Mouse (Mus musculus) retina, embryonic 14.5 days (tissue): ENCODE data around the gene Lca5l.

Experiments
- DNase-seq: peaks from one replicate; pipeline ENCODE4 v3.0.0-alpha.2; 2015; ENCODE audit warnings: low spot score

The Lca5l gene

DNA sequence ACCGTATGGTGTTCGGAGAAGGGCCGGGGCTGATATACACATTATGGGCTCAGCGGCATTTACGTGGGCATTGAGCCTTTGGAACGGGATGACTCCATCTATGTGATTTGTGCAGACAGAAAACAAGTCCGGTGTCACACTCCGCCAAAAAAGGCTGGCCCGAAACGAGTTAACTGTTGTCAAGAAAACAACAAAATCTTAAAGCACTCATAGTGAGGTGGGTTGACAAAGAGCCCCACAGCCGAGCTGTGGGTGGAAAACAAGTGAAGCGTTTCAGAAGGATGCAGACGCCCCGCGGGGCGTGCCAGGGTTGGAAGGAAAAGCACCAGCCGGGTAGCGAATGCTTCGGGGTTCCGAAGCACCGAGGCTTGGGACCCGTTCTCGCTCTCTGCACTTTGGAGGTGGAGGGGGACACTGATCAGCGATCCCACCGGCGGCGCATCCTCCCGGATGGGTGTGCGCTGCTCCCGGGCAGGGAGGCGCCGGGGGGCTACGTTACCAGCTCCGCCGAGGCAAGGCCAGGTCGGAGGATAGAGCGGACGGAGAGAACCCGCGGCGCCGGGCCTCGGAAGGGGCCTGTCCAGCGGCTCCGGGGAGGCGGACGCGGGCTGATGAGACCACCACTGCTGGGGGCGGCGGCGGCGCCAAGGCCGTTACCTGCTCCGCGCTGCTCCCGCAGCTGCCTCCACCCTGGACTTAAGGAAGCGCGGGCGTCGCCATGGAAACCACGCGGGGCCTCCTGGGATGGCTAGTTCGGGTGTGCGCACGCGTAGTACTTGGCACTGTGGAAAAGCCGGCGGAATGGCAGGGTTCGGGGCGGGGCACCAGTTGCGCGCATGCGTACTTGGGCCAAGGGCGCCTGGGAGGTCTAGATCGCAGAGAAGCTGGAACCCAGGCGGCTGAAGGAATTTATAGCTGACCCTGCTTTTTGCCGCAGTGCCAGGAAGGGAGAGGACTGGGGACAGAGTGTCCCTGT is at the start of gene Lca5l:
Lca5l (minus strand) TSS at position 741 of the 976 bp plus-strand sequence.
- DNase-seq = peak; percentile 100

DNA sequence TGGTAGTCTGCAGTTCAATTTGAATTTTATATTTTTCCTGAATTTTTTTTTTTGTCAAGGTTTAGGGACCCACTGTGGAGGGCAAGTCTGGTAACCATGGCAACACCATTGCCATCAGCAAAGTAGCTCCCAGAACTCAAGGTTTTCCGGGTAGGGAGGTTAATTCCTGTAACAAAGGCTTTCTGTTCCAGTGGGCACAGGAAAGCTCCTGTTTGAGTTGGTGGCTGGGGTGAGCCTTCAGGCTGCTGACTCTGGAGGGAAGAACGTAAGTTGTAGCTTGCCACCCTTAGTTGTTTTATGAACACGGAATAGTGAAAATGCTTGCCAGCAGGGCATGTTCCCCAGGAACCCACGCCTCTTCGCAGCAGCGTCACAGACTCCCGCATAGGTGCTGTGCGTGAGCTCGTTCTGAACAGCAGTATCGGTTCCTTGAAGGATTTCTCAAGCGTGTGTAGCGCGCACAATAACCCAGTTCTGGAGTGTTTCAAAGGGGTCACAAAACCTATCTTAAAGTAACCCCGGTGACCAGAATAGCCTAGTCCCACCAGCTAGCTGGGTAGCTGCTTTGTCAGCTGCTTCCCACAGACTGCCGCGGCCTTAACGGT is 43.4 kb upstream of the Lca5l start, which contains the start of gene B3galt5:
B3galt5 (plus strand) TSS at position 436 of the 605 bp plus-strand sequence.
- DNase-seq = no peak

- no peak for DNase-seq
Observed at GRCm38 (mm10) chr16:96233996-96234395, 41.9 kb upstream of the Lca5l start.

DNA sequence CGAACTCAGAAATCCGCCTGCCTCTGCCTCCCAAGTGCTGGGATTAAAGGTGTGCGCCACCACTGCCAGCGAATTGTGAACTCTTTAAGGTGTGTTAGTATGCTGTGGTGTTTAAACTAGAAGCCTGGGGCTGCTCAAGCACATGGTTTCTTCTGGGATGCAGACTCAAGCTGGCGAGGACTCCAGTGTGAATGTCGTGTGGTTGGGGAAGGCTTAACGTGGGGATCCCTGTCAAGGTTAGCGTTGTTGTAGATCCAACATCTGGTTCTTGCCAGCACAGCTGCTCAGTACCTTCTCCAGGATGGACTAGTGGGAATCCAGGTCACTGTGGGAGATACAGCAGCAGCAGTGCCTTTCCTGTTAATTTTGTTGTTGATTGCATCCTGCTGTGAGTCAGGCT is 39.9 kb upstream of the Lca5l start:
- DNase-seq = no peak

GRCm38 (mm10) chr16:96231251-96231650 is 39.2 kb upstream of the Lca5l start:
- no peak for DNase-seq

- DNase-seq = peak; percentile 92
Observed at GRCm38 (mm10) chr16:96230411-96230810, 38.3 kb upstream of the Lca5l start.

GRCm38 (mm10) chr16:96229044-96229555 is 37.0 kb upstream of the Lca5l start:
- DNase-seq = no peak

DNA sequence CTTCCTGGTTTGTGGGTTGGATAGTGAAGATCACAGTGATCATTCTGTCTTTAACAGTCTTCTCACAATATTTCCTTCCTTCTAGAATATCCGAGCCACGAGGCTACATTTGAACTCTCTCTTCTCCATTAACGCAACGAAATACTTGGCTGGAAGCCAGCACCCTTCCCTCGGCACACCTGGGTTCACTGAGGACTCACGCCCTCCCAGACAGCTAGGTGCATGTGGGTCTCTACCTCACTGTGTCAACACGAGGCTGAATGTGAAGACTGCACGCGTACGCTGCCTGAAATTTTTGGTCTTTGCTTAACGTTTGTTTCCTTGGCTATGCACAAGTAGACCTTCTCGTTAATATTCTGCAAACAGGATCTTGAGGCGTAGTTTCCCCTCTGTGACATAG is 36.4 kb upstream of the Lca5l start:
- no peak for DNase-seq

DNA sequence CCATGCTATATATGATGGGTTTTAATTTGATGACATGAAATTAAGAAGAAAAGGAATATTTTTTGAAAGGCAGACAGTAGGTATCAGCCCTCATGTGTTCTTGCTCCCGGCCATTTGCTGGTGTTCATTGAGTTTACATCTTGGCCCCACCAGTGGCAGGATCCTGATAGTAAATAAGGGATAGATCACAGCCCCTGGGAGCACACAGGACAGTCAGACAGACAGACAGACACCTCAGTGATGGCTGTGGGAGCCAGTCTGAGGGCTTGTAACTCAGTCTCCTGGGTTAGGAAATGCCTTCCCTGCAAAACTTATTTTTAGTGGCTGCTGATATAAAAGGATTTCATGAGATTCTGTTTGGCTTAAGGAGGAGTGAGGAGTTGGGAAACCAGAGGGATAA is 30.4 kb upstream of the Lca5l start:
- no peak for DNase-seq

DNA sequence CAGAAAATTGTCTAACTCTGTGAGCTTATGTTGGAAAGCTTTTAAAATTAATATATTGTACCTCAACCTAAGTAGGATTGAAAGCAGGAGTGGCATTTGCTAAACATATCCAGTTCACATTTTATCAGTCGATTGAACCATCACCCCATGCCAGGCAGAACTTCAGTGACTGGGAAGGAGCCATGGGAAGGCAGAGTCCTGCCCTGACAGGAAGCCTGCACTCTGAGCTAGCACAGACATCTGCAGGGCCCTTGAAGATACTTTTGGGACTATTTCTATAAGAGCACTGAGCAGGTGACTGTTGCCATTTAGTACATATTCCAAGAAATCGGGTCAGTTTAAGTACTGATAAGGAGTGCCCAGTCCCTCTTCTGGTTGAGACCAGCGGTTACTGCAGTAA is 29.9 kb upstream of the Lca5l start:
- DNase-seq = no peak

DNA sequence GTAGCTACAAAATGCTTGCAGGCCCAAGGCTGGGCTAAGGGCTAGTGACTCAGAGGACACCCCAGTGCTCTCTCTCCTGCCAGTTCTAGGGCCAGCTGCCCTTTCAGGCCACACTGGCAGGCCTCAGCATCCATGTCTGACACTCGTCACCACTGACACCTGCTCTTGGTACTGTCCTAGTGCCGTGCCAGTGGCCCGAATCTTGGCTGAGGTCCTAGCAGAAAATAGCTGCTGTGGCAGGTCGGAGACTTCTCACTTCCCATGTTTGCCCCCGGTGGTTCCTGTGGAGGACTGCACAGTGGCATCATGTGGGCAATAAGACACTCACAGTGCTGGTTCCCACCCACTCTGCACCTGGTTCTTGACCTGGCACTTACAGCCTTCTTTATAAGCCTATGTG is 29.4 kb upstream of the Lca5l start:
- DNase-seq = peak; percentile 15

- no peak for DNase-seq
Observed at GRCm38 (mm10) chr16:96213027-96213426, 21.0 kb upstream of the Lca5l start.

DNA sequence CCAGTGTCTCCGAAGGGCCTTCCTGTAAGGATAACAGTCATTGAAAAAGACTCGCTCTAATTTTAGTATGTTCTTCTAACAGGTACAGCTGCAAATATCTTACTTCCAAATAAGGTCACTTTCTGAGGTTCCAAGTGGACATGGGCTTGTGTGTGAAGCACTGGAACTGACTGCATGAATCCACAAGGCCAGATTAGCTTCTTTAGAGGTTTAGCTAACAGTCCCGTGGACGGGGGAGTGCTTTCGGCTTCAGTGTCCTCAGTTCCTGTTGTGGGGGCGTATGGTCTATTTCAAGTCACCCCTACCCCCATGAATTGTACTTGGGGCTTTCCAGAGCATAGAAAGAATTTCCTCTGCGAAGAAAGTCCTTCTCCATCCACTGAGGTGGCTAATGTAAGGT is 18.8 kb upstream of the Lca5l start:
- no peak for DNase-seq

DNA sequence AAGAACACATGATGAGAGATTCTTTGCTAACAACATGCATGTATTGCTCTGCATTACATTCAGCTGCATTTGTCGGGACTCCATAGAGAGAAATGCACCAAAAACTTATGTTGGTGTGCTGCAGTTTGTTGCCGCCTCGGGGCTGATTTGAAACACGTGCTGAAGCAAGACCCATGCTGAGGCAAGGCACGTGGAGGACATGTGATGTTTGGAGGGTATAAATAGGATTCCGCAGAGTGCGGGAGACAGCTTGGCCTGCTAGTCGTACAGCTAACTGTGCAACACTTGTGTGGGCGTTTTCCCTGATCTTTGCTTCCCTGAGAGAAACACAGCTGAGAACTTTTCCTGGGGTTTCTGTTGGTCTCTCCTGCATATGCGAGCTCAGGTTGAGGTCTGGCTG is 17.7 kb upstream of the Lca5l start:
- DNase-seq = no peak

- DNase-seq = no peak
Observed at GRCm38 (mm10) chr16:96201485-96202232, 9.6 kb upstream of the Lca5l start.

- DNase-seq = no peak
Observed at GRCm38 (mm10) chr16:96200702-96201028, 8.6 kb upstream of the Lca5l start.

DNA sequence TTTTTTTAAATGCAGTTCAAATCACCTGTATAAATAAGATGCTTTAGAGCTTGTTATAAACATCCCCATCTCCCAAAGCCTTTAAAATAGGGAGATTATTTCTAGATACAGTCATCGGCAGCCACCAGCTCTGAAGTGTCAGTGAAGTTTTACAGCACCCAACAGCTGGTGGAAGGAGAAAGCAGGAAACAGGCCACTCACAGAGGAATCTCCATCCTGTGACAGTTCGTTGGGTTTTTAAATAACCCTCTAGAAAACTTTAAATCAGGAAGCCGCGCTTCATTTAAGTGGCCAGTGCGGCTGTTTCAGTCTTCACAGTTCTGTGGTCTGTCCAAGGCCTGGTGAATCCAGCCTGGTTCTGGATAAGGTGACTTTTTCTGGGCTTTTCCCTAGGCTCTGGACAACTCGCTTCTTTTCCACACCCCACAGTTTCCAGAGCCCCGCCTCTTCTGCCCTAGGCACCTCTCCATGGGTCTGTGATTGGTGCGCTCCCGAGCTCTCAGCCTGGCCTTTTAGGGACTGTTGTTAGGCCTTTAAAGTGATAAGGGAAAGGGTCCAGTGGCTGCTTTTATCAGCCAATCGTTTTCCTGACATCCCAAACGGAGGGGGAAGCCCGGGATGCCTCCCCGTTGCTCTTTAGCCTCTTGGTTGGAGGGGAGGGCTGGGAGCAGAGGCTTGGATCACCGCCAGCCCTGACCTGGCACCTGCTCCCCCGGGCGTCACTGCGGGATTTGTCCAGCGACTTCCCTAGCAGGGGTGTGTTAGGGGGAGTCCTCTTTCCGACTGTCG is 8.0 kb upstream of the Lca5l start, which contains the start of gene Sh3bgr:
Sh3bgr (plus strand) TSS at position 538 of the 789 bp plus-strand sequence.
- peak; percentile 68 for DNase-seq

DNA sequence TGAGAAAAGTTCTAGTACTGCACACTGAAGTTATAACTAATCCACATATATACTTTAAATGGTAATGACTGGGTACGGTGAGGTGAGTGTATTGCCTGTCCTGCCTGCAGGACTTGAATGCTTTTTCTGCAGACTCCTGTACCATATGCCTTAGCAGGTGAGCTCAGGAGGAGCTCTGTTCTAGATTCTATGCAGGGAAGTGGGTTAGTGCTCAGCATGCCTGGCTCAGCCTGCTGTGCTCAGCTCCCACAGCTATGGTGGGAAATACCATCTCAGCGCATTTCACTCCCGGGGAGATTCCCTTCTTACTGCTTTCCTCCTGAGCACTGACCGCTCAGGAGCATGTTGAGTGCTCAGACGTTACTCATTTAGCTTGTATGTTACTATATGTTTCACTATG is 4.5 kb downstream of the Lca5l start:
- DNase-seq = no peak

DNA sequence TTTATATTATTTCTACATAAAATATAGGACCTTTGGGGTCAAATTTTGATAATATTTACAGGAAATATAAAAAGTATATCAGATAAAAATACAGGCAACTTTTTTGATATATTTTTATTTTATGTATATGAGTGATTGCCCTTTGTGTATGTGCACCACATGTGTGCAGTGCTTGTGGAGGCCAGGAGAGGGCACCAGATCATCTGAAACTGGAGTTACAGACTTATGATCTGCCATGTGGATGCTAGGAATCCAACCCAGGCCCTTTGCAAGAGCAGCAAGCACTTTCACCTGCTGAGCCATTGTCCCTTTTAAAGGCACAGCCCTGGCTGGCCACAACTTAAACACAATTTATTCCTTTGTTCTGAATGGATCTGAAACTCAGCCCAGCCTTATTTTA is 12.9 kb downstream of the Lca5l start:
- DNase-seq = no peak

DNA sequence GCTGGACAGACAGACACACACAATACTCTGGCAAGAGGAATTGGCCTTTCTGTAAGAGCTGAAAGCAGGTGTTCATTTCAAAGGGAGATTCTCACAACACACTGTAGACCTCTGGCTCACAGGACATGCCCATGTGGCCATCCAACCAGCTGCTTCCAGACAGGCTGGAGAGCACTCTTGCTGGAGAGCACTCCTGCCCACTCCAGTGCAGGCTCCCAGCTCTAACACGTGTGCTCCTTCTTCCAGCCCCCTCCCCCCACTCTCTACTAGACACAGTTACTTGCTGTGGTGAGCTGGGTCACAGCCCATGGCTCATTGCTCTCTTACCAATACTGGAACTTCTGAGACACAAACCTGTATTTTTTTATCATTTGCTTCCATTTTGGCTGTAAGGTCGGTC is 16.7 kb downstream of the Lca5l start:
- DNase-seq = no peak

DNA sequence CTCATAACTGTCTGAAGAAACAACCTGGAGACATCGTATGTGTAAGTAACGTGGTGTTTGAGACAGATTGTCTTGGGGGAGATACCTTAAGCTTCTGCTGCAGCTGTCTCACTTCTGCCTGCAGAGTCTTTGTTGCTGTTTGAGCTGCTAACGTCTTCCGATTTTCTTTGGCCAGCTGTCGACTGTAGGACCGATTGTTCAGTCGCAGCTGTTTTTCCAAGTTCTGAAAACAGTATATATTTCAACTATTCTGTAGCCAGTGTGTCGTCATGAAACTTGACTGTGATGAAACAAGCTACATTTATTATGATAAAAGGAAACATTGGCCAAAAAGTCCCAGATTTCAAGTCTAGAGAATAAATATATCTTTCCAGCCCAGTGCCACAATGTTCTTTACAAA is 18.4 kb downstream of the Lca5l start:
- DNase-seq = no peak

GRCm38 (mm10) chr16:96168837-96169236 is 23.2 kb downstream of the Lca5l start:
- DNase-seq = no peak
